Mouse (Mus musculus) brain, embryonic 14.5 days (tissue): ENCODE data around the gene Pde4b. TPM values are rescaled to one million over a fixed set of nuclear protein-coding genes. Genes with fewer than 3 reads are reported as not detected.

Experiments
- DNase-seq: peaks from one replicate; pipeline ENCODE4 v3.0.0-alpha.2; 2011; ENCODE audit warnings: low read depth
- CTCF ChIP-seq: fragments of 200-500 bp; IDR thresholded peaks from 2 replicates; pipeline ENCODE4 v1.5.1; 2012; ENCODE audit warnings: inconsistent platforms, mild to moderate bottlenecking, moderate library complexity, borderline replicate concordance; ENCODE audit not compliant: insufficient read depth, insufficient read length; ENCODE audit errors: extremely low read depth
- POLR2A ChIP-seq: fragments of 200-500 bp; IDR thresholded peaks from 2 replicates; pipeline ENCODE4 v1.6.1; 2012; ENCODE audit warnings: mild to moderate bottlenecking, inconsistent platforms, borderline replicate concordance; ENCODE audit not compliant: poor library complexity, insufficient read depth, insufficient read length, severe bottlenecking; ENCODE audit errors: extremely low read depth
- polyA plus RNA-seq: library from polyadenylated mRNA; depleted of rRNA; stranded (reverse); fragments of >200 nt; gene quantifications from 2 replicates; pipeline ENCODE4 v1.2.3, GENCODE M21; 2012

Gene Pde4b
- polyA plus RNA-seq, 1 experiment = 35.0 TPM

DNA sequence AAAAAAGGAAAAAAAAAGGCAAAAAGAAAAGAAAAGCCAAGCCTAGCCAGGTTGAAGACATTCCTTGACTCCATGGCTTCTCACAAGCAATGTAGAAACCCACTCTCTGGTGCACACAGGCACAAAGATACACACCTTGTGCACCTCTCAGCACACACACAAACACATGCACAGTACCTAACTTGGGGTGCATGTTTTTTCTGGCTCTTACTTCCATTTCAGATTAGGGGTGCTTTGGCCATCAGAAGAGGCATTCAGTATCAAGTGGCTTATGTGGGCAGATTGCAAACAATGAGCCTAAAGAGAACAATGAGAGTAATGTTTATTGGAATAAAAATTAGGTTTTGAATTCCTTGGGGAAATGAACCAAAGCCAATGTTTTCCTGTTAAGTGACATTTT is 166.7 kb downstream of the Pde4b start:
- DNase-seq = no peak
- no peak for TF ChIP-seq CTCF
- no peak for TF ChIP-seq POLR2A

DNA sequence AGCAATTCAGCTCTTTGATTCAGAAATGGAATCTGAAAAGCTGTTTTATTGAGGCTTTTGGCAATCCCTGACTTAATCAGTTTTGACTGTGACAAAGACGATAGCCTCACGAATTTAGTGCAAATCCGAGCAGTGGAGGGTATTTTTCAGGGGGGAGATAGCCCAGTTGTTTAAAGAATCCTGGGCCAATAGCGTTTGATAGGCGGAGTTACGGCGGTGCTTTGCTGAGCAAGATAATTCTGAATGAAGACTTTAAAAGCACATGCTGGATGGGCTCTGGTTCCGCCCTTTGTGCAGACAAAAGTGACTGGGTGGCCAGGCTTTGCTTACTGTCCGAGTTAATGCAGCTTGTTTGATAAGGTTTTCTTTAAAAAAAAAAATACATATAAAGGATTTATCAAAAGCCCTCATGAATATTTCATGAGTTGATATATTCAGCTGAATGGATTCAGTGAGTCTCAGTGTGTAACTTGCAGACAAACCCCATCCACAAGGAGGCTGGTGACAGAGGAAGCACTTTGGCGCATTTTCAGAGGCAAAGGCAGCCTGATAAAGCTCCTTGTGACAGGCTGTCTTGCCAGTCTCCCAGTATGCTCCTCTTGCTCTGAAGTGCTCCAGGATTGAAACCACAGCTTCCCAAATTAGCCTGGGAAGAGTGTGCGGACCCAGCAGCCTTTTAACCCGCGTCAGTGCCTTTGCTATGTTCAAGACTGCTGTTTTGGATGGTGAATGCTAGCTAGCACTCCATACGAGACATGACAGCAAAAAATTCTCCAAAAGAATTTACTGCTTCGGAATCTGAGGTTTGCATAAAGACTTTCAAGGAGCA is 167.3 kb downstream of the Pde4b start:
- TF ChIP-seq CTCF (peak; percentile 40; the same call in 1 of the 2 replicates), POLR2A (no peak)
- peak; percentile 92 for DNase-seq

DNA sequence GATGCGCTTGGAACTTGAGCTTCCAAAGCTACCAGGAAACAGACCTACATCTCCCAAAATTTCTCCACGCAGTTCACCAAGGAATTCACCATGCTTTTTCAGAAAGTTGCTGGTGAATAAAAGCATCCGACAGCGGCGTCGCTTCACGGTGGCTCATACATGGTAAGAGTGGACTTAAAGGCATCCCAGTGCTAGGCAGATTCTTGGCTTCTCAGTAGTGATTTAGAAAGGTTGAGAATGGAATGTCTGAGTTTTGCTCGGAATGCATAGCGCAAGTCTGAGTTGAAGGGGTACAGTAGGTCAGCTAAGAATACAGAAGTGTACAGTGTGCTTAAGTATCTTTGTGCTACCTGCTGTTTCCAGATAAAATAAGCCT is 167.9 kb downstream of the Pde4b start:
- TF ChIP-seq CTCF (no peak), POLR2A (no peak)
- peak; percentile 59 for DNase-seq

DNA sequence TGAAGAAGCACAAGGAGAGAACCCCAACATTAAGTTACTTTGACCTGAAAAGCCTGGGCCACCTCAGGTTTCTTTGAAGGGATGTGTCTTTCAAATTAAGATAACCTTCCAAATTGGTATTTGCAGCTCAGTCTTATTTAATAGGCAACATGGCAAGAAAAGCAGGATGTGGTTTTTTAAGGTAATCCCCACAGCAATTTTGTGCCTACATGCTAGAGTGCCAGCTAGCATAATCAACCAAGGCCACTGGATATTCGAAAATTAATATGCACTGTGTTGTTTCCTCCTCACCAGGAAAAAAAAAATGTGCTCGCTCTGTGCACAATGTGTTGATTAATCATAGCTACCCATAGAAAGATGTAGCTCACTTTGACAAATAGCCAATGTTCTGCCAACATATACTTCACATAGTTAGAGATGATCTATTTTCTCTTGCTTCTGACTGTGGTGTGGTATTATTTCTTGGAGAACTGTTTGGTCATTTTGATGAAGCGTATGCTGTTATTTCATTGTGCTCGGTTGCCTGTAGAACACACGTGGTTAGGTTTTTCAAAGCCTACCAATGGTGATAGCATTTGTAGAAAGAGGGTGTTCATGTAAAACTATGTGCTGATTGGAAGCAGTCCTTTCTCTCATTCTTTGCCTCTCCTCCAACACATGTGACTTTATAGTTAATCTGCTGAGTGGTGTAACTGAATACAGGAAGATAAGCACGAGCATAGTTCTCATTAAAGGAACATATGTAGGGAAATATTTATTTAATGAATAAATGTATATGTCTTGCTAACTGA is 169.0 kb downstream of the Pde4b start:
- no peak for TF ChIP-seq CTCF
- no peak for TF ChIP-seq POLR2A
- peak; percentile 48 for DNase-seq

DNA sequence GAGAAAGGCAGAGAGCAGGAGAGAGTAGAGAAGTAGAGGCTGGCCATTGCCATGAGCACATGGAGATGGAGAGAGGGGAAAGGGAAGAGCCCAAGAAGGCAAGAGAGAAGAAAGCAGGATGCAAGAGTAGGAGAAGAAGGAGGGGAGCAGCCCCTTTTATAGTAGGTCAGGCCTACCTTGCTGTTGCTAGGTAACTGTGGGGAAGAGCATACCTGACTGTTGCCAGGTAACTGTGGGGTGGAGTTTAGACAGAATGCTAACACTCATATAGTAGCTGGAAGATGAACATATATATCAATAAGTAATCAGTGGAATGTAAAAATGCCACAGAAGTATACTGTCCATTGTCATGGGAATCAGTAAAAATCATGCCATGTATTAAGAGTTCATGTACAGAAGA is 172.9 kb downstream of the Pde4b start:
- DNase-seq = no peak
- TF ChIP-seq POLR2A = no peak
- TF ChIP-seq CTCF = no peak

DNA sequence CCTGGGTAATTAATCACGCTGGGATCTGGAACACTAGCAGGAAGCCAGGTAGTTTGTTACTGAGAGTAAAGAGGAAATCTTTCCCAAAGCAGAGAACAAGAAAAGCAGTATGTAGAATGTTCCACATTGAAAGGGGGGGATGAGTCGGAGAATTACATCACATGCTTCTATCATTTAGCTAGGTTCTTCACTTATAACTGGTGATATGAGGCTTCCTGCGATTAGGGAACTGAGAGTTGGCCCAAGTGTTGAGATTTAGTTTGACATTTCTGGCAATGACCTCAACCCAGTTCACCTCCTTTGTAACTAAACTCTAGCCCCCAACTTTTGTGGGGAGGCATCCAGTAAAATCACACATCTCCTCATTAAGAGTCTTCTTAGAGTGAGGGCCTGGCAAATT is 185.0 kb downstream of the Pde4b start:
- TF ChIP-seq POLR2A (no peak), CTCF (no peak)
- DNase-seq = no peak

DNA sequence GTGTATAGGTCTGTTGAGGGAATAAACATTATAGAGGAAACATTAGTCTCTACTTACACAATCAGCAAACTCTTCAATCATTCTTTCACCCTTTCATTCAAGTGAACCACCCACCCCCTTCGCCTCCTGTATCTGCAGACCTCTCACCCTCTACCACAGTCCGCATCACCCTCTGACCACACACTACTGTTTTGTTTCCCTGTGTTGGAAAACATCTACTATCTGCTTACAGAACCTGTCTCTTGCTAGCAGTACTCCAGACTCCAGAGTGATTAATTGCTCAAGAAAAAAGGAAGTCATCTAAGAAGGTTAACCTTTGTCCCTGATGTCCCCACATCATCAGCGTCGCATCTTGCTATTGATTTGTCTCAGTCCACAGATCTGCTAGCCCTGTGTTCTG is 185.4 kb downstream of the Pde4b start:
- DNase-seq = no peak

DNA sequence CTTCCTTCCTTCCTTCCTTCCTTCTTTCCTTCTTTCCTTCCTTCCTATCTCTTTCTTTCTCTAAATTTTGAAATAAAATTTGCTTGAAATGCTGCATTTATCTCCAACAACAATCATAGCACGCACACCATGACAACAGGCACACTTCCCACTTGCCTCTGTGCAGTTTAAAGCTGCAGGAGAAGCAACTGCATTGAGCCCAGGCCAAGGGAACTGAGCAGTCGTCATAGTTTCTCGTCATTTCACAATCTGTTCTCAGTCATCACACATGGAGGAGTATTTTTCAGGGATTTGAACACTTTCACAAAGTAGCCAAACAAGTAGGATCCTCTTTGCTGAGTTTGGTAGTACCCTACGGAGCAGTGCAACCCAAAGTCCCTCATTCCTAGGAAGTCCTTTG is 188.4 kb downstream of the Pde4b start:
- peak; percentile 44 for DNase-seq

More for the DNA sequence above, 185.4 kb downstream of the Pde4b start:
- TF ChIP-seq POLR2A (no peak), CTCF (no peak)

DNA sequence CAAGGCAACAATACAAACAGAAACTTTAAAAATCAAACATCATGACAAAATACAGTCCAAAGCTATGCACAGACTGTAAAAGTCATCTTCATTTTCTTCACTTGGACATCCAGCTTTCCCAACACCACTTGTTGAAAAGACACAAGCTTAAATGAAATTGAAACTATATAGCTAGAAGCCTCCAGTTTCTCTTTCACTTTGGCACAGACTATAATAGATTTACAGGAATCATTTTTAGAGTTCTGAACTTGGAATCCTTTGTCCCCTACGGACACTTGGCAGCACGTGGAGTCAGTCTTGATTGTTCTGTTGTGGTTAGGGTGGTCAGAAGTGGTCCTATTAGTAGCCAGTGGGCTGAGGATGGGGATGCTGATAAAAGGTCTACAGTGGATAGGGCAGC is 191.6 kb downstream of the Pde4b start:
- TF ChIP-seq POLR2A (no peak), CTCF (no peak)
- DNase-seq = no peak

More for the DNA sequence above, 188.4 kb downstream of the Pde4b start:
- TF ChIP-seq CTCF = no peak
- TF ChIP-seq POLR2A = no peak

DNA sequence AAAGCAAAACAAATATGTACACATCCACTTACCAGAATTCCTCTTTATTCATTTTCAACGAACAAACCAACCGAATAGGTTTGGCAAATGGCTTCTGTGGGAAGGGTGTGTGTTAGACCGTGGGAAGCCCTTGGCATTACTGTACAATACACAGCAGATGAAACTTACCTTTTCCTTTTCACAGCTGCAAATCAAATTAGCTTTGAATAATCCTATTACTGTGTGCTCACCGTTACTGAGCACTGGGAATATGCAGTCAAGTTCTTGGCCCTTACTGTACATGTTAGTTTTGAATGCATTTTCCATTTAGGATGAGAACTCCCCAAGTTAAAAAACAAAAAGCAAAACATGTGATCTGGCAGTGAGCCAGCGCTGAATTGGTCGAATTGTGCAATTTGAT is 199.8 kb downstream of the Pde4b start:
- peak; percentile 32 for DNase-seq
- TF ChIP-seq POLR2A = no peak
- TF ChIP-seq CTCF = no peak

DNA sequence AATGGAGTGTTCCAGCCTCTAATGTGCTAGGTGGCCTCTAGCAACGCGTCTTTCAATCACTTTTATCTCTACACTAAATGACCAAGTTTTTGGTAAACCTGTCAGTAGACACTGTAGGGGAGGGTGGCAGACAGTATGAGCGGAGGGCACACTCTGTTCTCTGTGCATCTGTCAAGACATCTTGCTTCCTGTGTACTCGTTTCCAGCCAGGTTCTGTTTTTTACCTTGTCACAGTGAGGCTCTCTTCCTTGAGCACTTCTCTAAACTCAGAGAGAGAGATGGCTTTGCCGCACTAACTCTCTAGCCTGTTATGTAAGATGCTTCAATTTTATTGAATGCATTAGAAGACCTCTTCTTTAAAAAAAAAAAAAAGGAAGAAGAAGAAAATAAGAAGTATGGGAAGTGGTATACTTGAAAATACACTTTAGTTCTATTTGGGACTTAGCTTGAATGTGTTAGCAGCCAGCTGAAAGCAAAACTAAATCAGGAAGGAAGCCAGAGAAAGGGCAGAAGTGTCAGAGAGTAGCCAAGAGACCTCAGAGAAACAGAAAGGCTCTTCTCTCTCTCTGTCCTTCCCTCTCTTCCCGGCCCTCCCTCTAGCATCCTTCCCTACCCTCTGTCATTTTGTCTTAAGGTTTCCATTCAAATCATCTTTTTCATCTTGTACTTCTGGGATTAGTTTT is 202.8 kb downstream of the Pde4b start:
- TF ChIP-seq CTCF (no peak), POLR2A (no peak)
- DNase-seq = no peak
